Mouse (Mus musculus): Measurements from ENCODE around the gene Rsc1a1. TPM values are rescaled to one million over a fixed set of nuclear protein-coding genes. Genes with fewer than 3 reads are reported as not detected.

Rsc1a1 gene
- 6.6 TPM for total RNA-seq (2023)

GRCm38 (mm10) chr4:141685499-141685898 is at the start of gene Rsc1a1:
Gene Rsc1a1 (minus strand): TSS chr4:141685599.

DNA sequence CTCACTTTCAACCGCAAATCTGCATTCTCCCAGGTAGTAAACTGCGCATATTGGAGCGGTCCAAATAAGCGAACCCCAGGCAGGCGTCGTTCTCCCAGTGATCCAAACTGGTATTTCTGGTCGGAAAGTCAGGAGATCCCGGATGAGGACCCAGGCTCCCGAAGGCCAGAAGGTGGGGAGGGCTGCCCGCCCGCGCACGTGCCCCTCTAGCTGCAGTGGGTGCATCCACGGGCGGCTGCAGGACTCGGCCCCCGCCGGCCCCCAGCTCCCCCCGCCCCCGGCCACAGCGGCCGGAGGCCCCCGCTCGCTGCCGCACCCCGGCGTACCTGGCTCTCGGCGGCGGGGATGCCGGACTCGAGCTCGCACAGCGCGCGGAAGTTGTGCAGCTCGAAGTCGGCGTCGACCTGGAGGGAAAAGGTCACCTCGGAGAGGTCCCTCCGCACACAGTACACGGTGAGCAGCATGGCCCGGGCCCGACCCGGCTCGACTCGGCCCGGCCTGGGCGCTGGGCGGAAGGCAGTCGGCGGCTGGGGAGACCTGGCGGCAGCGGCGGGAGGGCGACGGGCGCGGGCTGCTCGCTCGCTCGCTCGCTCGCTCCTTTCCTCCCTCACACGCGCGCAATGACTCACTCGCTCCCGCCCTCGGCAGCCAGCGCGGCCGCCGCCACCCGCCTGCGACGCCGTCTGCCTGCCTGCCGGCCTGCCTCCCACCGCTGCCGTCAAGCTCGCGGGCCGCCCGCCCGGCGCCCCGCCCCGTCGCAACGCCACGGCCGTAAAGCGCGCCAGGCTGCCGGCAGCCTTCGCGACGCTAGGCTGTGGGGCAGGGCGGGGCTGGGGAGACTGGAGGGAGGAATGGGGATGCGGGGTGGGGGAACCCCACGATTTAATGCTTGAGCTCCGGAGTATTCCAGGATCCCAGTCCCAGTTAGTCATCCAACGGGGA is 37.6 kb upstream of the Rsc1a1 start, which contains the start of gene Ddi2:
Ddi2 (minus strand) TSS at position 689 of the 942 bp plus-strand sequence.

GRCm38 (mm10) chr4:141664799-141665198 is 20.6 kb downstream of the Rsc1a1 start, which contains the start of gene Plekhm2:
Gene Plekhm2 (minus strand): TSS chr4:141664899.

Other genes starting within 250 kb of the Rsc1a1 start
- gene Srarp, start 249.5 kb downstream of the Rsc1a1 start, total RNA-seq (2023): not detected
- gene Zbtb17, start 240.9 kb downstream of the Rsc1a1 start, total RNA-seq (2023): 40.0 TPM
- 55.5 TPM for gene Spen, start 147.0 kb downstream of the Rsc1a1 start, total RNA-seq (2023)
- gene Fblim1, start 79.5 kb downstream of the Rsc1a1 start, total RNA-seq (2023): not detected
- 0.34 TPM for gene Tmem82, start 67.0 kb downstream of the Rsc1a1 start, total RNA-seq (2023)
- not detected for gene Slc25a34, start 61.8 kb downstream of the Rsc1a1 start, total RNA-seq (2023)
- 35.0 TPM for gene Plekhm2, start 20.7 kb downstream of the Rsc1a1 start, total RNA-seq (2023)
- 34.0 TPM for gene Ddi2, start 37.8 kb upstream of the Rsc1a1 start, total RNA-seq (2023)
- gene Agmat, start 61.1 kb upstream of the Rsc1a1 start, total RNA-seq (2023): not detected
- gene Dnajc16, start 105.3 kb upstream of the Rsc1a1 start, total RNA-seq (2023): 10.9 TPM
- gene Casp9, start 108.0 kb upstream of the Rsc1a1 start, total RNA-seq (2023): 9.9 TPM
- gene Cela2a, start 140.6 kb upstream of the Rsc1a1 start, total RNA-seq (2023): 15.7 TPM
- 1.2 TPM for gene Ctrc, start 160.8 kb upstream of the Rsc1a1 start, total RNA-seq (2023)
- gene Efhd2, start 189.3 kb upstream of the Rsc1a1 start, total RNA-seq (2023): 41.4 TPM

Data from CD8-positive naive resting alpha-beta T cell, adult 57 days (primary cell).